Mouse (Mus musculus) lung, embryonic 14.5 days (tissue): ENCODE measurements around the gene Cryba4. TPM values are rescaled to one million over a fixed set of nuclear protein-coding genes. Genes with fewer than 3 reads are reported as not detected.
A peak's percentile ranks its signal among the peaks of the same experiment; 100 is the strongest.

ENCODE experiments used
- ATAC-seq: fragments of 200-750 bp; cut with Nextera tagmentation; 2 replicates; pipeline ENCODE4 v1.8.0; 2017; ENCODE audit warnings: mild to moderate bottlenecking, moderate TSS enrichment, moderate library complexity; ENCODE audit not compliant: insufficient read depth
- DNase-seq: peaks from one replicate; pipeline ENCODE4 v3.0.0-alpha.2; 2015
- H3K27ac ChIP-seq: fragments of 300-500 bp; sonication (generic); 2 replicates; pipeline ENCODE4 v1.5.1; 2014; ENCODE audit warnings: low read depth, mild to moderate bottlenecking, moderate library complexity
- H3K27me3 ChIP-seq: fragments of 300-500 bp; sonication (generic); 2 replicates; pipeline ENCODE4 v1.6.1; 2014; ENCODE audit warnings: low read length, control low read depth; ENCODE audit not compliant: insufficient read depth
- H3K36me3 ChIP-seq: fragments of 300-500 bp; sonication (generic); 2 replicates; pipeline ENCODE4 v1.6.1; 2014; ENCODE audit warnings: control low read depth; ENCODE audit not compliant: insufficient read depth
- H3K4me1 ChIP-seq: fragments of 300-500 bp; sonication (generic); 2 replicates; pipeline ENCODE4 v1.6.1; 2014; ENCODE audit warnings: antibody characterized with exemption, control low read depth; ENCODE audit not compliant: insufficient read depth
- H3K4me2 ChIP-seq: fragments of 300-500 bp; sonication (generic); 2 replicates; pipeline ENCODE4 v1.6.1; 2014; ENCODE audit warnings: mild to moderate bottlenecking
- H3K4me3 ChIP-seq: fragments of 300-500 bp; sonication (generic); 2 replicates; pipeline ENCODE4 v1.5.1; 2014; ENCODE audit warnings: low read depth, low read length
- H3K9ac ChIP-seq: fragments of 300-500 bp; sonication (generic); 2 replicates; pipeline ENCODE4 v1.6.1; 2014
- H3K9me3 ChIP-seq: fragments of 300-500 bp; sonication (generic); 2 replicates; pipeline ENCODE4 v1.6.1; 2016; ENCODE audit warnings: low read depth, low read length, control low read depth
- CTCF ChIP-seq: IDR thresholded peaks from 2 replicates; pipeline ENCODE4 v1.5.1; 2016; ENCODE audit warnings: antibody characterized with exemption, low read depth
- WGBS: fragments of 180-500 bp; shearing (Covaris S2); extraction: QIAGEN DNeasy Blood & Tissue Kit; methylation state at CpG from one replicate; pipeline ENCODE4 v1.1.7; 2014; 5-methylcytosine and 5-hydroxymethylcytosine counted together
- polyA plus RNA-seq: library from polyadenylated mRNA; unstranded; fragments of >200 nt; fragmentation: Nextera tagmentation; extraction: Ambion mirVana; gene quantifications from 2 replicates; pipeline ENCODE4 v1.2.1, GENCODE M21; 2014

Cryba4 gene
- polyA plus RNA-seq, 1 experiment from 2014 or later = 2.7 TPM

- no peaks in the 10 kb centered on the region for H3K9me3 ChIP-seq
- no peak overlapping the region for H3K9ac ChIP-seq
- H3K27me3 ChIP-seq = peaks cover under 1% of the 10 kb centered on the region; the same call in 1 of the 2 replicates
- no peak overlapping the region for H3K4me2 ChIP-seq
- no peak overlapping the region for H3K4me3 ChIP-seq
- no peak for TF ChIP-seq CTCF
- WGBS = 60% methylated on average over 2 of the region's 2 CpGs
- ATAC-seq (no peak), DNase-seq (no peak)
- H3K4me1 ChIP-seq = no peaks in the 10 kb centered on the region
- H3K36me3 ChIP-seq = no peaks in the 10 kb centered on the region
- H3K27ac ChIP-seq = no peak overlapping the region
These were observed 15.7 kb downstream of the Cryba4 start for GRCm38 (mm10) chr5:112236631-112237030.

GRCm38 (mm10) chr5:112235806-112236205 lies 16.5 kb downstream of the Cryba4 start:
- no peak for ATAC-seq
- no peak overlapping the region for H3K4me3 ChIP-seq
- H3K9me3 ChIP-seq = no peaks in the 10 kb centered on the region
- no peak for DNase-seq
- no peak for TF ChIP-seq CTCF
- H3K27me3 ChIP-seq = peaks cover 3% of the 10 kb centered on the region; the same call in 1 of the 2 replicates
- WGBS = 62% methylated on average over 5 of the region's 5 CpGs
- no peak overlapping the region for H3K4me2 ChIP-seq
- H3K9ac ChIP-seq = no peak overlapping the region
- no peaks in the 10 kb centered on the region for H3K36me3 ChIP-seq
- no peak overlapping the region for H3K27ac ChIP-seq
- H3K4me1 ChIP-seq = no peaks in the 10 kb centered on the region

GRCm38 (mm10) chr5:112228240-112229076 lies 23.9 kb downstream of the Cryba4 start:
- no peak for TF ChIP-seq CTCF
- Histone ChIP-seq H3K9me3 (no peaks in the 10 kb centered on the region), H3K36me3 (no peaks in the 10 kb centered on the region), H3K4me1 (no peaks in the 10 kb centered on the region), H3K4me2 (peak overlapping the region; percentile 61), H3K4me3 (peak overlapping the region; percentile 31), H3K27ac (no peak overlapping the region), H3K9ac (peak overlapping the region; percentile 13; the same call in 1 of the 2 replicates), H3K27me3 (peaks cover 54% of the 10 kb centered on the region)
- DNase-seq (peak; percentile 42), ATAC-seq (peak; percentile 45; the same call in 1 of the 2 replicates)
- under 1% methylated on average over 57 of the region's 57 CpGs for WGBS

GRCm38 (mm10) chr5:112227898-112228239 lies 24.4 kb downstream of the Cryba4 start:
- H3K9ac ChIP-seq = no peak overlapping the region
- no peaks in the 10 kb centered on the region for H3K36me3 ChIP-seq
- 3% methylated on average over 13 of the region's 13 CpGs for WGBS
- peaks cover 54% of the 10 kb centered on the region for H3K27me3 ChIP-seq
- H3K9me3 ChIP-seq = no peaks in the 10 kb centered on the region
- no peak for TF ChIP-seq CTCF
- H3K4me2 ChIP-seq = peak overlapping the region; percentile 61
- H3K4me1 ChIP-seq = no peaks in the 10 kb centered on the region
- DNase-seq (no peak), ATAC-seq (no peak)
- no peak overlapping the region for H3K27ac ChIP-seq
- H3K4me3 ChIP-seq = peak overlapping the region; percentile 31; the same call in 1 of the 2 replicates

- peak; percentile 33; the same call in 1 of the 2 replicates for ATAC-seq
- H3K27ac ChIP-seq = no peak overlapping the region
- H3K9me3 ChIP-seq = no peaks in the 10 kb centered on the region
- H3K27me3 ChIP-seq = peaks cover 54% of the 10 kb centered on the region
- peak overlapping the region; percentile 31 for H3K4me3 ChIP-seq
- no peak for TF ChIP-seq CTCF
- peak overlapping the region; percentile 32; the same call in 1 of the 2 replicates for H3K9ac ChIP-seq
- H3K4me2 ChIP-seq = peak overlapping the region; percentile 57
- 1% methylated on average over 30 of the region's 30 CpGs for WGBS
- no peak for DNase-seq
- H3K4me1 ChIP-seq = no peaks in the 10 kb centered on the region
- no peaks in the 10 kb centered on the region for H3K36me3 ChIP-seq
These were observed 25.0 kb downstream of the Cryba4 start for GRCm38 (mm10) chr5:112227354-112227753.

GRCm38 (mm10) chr5:112225591-112225990 lies 26.7 kb downstream of the Cryba4 start:
- Histone ChIP-seq H3K4me3 (no peak overlapping the region), H3K27me3 (peaks cover 51% of the 10 kb centered on the region), H3K9ac (no peak overlapping the region), H3K9me3 (no peaks in the 10 kb centered on the region), H3K4me2 (no peak overlapping the region), H3K36me3 (no peaks in the 10 kb centered on the region), H3K27ac (no peak overlapping the region), H3K4me1 (no peaks in the 10 kb centered on the region)
- ATAC-seq (no peak), DNase-seq (no peak)
- no peak for TF ChIP-seq CTCF
- WGBS = 73% methylated on average over 6 of the region's 6 CpGs

GRCm38 (mm10) chr5:112220203-112220602 lies 32.1 kb downstream of the Cryba4 start:
- no peak for TF ChIP-seq CTCF
- no peak overlapping the region for H3K9ac ChIP-seq
- ATAC-seq (no peak), DNase-seq (no peak)
- H3K36me3 ChIP-seq = no peaks in the 10 kb centered on the region
- H3K4me2 ChIP-seq = no peak overlapping the region
- 0 out of 2 replicates have a peak, but pooled peaks cover 3% of the 10 kb centered on the region for H3K27me3 ChIP-seq
- no peak overlapping the region for H3K27ac ChIP-seq
- H3K4me3 ChIP-seq = no peak overlapping the region
- H3K9me3 ChIP-seq = no peaks in the 10 kb centered on the region
- 0 out of 2 replicates have a peak, but pooled peaks cover 5% of the 10 kb centered on the region for H3K4me1 ChIP-seq
- 73% methylated on average over 8 of the region's 8 CpGs for WGBS
